Comparison of ENCODE assay signal across 11 mouse cellular contexts in the genomic region with DNA sequence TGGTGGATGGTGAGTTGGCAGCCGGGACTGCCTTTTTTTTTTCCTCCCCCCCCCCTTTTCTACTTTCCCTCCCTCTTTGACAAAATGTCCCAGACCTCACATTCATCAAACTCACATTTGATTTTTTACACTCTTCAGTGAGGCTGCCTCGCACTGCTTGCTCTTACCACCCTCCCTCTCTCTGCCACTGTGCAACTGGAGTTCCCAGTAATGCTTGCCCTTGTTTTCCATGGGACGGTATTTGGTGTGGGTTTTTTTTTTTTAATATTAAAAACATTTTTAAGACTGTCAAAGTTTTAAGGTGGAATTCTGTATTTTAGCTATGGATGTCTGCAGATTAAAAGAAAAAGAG.
DNase-seq lines count a peak whose midpoint lies in the region; ATAC-seq and TF ChIP-seq lines count a peak whose summit lies in the region.
"Had no signal": no experiment of that assay in that cellular context is flagged by ENCODE, and none has a peak within 500 bp of the region (broad histone marks: within the 10 kb centered on the region; RNA-seq: fewer than 3 reads in every experiment).

No protein-coding gene starts in this region.

- no peak overlapping the region for H3K9ac ChIP-seq in heart, embryonic 11.5 days (ENCODE audit: low read depth, low read length)
- peak overlapping the region; percentile 46 for H3K9ac ChIP-seq in hindbrain, embryonic 14.5 days
- no peak overlapping the region for H3K9ac ChIP-seq in midbrain, postnatal 0 days (replicated peaks; ENCODE audit: low read length, poor library complexity, severe bottlenecking)

- H3K4me2 ChIP-seq in heart, embryonic 11.5 days: peak overlapping the region; percentile 5
- peak overlapping the region; percentile 37 for H3K4me2 ChIP-seq in hindbrain, embryonic 14.5 days (replicated peaks)
- H3K4me2 ChIP-seq in midbrain, postnatal 0 days (ENCODE audit: low read depth, low read length, poor library complexity, severe bottlenecking): peak overlapping the region; percentile 32

- DNase-seq in heart, postnatal 10 days: no peak
- no peak for DNase-seq in forebrain, embryonic 10.5 days (ENCODE audit: extremely low spot score, low spot score)
- DNase-seq in hindbrain, embryonic 14.5 days (ENCODE audit: low spot score): peak; percentile 54
- DNase-seq in midbrain, postnatal 0 days (ENCODE audit: low spot score): no peak
- DNase-seq in thymus, adult 18-20 months: no peak
- no peak for DNase-seq in Muller cell, postnatal 12 days (ENCODE audit: inconsistent ontology term)
- DNase-seq in retina, postnatal 1 day: no peak
- DNase-seq: gastrocnemius, postnatal 25 days; heart, postnatal 14 days had no signal

- no peak overlapping the region for H3K27ac ChIP-seq in heart, embryonic 11.5 days (ENCODE audit: low read depth, low read length)
- H3K27ac ChIP-seq in forebrain, embryonic 10.5 days: peak overlapping the region; percentile 87
- peak overlapping the region; percentile 77 for H3K27ac ChIP-seq in hindbrain, embryonic 14.5 days
- H3K27ac ChIP-seq in midbrain, postnatal 0 days (ENCODE audit: low read depth, low read length): peak overlapping the region; percentile 34

- no peak for ATAC-seq in heart, embryonic 11.5 days (replicated peaks; ENCODE audit: insufficient number of reproducible peaks, low FRiP score, low TSS enrichment)
- ATAC-seq in hindbrain, embryonic 14.5 days (ENCODE audit: low FRiP score): no peak
- ATAC-seq in midbrain, postnatal 0 days (ENCODE audit: low FRiP score): no peak
- ATAC-seq: lung, postnatal 0 days had no signal

- 65% methylated on average over 3 of the region's 3 CpGs for WGBS in heart, embryonic 11.5 days (ENCODE audit: insufficient replicate concordance)
- 73% methylated on average over 3 of the region's 3 CpGs for WGBS in forebrain, embryonic 10.5 days
- 26% methylated on average over 3 of the region's 3 CpGs for WGBS in hindbrain, embryonic 14.5 days
- WGBS in midbrain, postnatal 0 days: 51% methylated on average over 3 of the region's 3 CpGs

- intact Hi-C loops in heart, postnatal 10 days (cut with DNase I): no loop called here

- no peak overlapping the region for H3K4me3 ChIP-seq in heart, embryonic 11.5 days (ENCODE audit: low read depth, low read length)
- peak overlapping the region; percentile 48 for H3K4me3 ChIP-seq in forebrain, embryonic 10.5 days
- H3K4me3 ChIP-seq in hindbrain, embryonic 14.5 days (replicated peaks; ENCODE audit: low read length): peak overlapping the region; percentile 30
- H3K4me3 ChIP-seq in midbrain, postnatal 0 days (ENCODE audit: low read depth, low read length): peak overlapping the region; percentile 25; the same call in 1 of the 2 replicates

- no peaks in the 10 kb centered on the region for H3K36me3 ChIP-seq in heart, embryonic 11.5 days (ENCODE audit: control insufficient read depth, insufficient read depth, low read length)
- no peaks in the 10 kb centered on the region for H3K36me3 ChIP-seq in forebrain, embryonic 10.5 days (replicated peaks)
- no peaks in the 10 kb centered on the region for H3K36me3 ChIP-seq in hindbrain, embryonic 14.5 days (replicated peaks; ENCODE audit: control insufficient read depth, insufficient read depth)
- H3K36me3 ChIP-seq in midbrain, postnatal 0 days (ENCODE audit: insufficient read depth, low read length): no peaks in the 10 kb centered on the region

- H3K4me1 ChIP-seq in heart, embryonic 11.5 days (ENCODE audit: control insufficient read depth, insufficient read depth, low read length): no peaks in the 10 kb centered on the region
- H3K4me1 ChIP-seq in forebrain, embryonic 10.5 days: peaks cover 98% of the 10 kb centered on the region
- peaks cover 5% of the 10 kb centered on the region for H3K4me1 ChIP-seq in hindbrain, embryonic 14.5 days (replicated peaks; ENCODE audit: control insufficient read depth, insufficient read depth, low read length)
- H3K4me1 ChIP-seq in midbrain, postnatal 0 days (ENCODE audit: insufficient read depth, low read length): no peaks in the 10 kb centered on the region

- no peaks in the 10 kb centered on the region for H3K27me3 ChIP-seq in heart, embryonic 11.5 days (ENCODE audit: control insufficient read depth, insufficient read depth, low read length)
- H3K27me3 ChIP-seq in forebrain, embryonic 10.5 days (ENCODE audit: poor library complexity, severe bottlenecking): no peaks in the 10 kb centered on the region
- no peaks in the 10 kb centered on the region for H3K27me3 ChIP-seq in hindbrain, embryonic 14.5 days (ENCODE audit: control insufficient read depth, insufficient read depth, low read length)
- no peaks in the 10 kb centered on the region for H3K27me3 ChIP-seq in midbrain, postnatal 0 days (ENCODE audit: insufficient read depth, low read length)

- no peak for TF ChIP-seq CTCF in midbrain, postnatal 0 days (IDR thresholded peaks at IDR 0.05)

- no peaks in the 10 kb centered on the region for H3K9me3 ChIP-seq in heart, embryonic 11.5 days (replicated peaks; ENCODE audit: control insufficient read depth, low read length)
- H3K9me3 ChIP-seq in forebrain, embryonic 10.5 days: no peaks in the 10 kb centered on the region
- no peaks in the 10 kb centered on the region for H3K9me3 ChIP-seq in hindbrain, embryonic 14.5 days (ENCODE audit: control insufficient read depth, low read length)
- H3K9me3 ChIP-seq in midbrain, postnatal 0 days (ENCODE audit: low read length): no peaks in the 10 kb centered on the region
